Mouse (Mus musculus) erythroblast, embryonic 14.5 days (primary cell): ENCODE measurements around the gene Ano6. TPM values are rescaled to one million over a fixed set of nuclear protein-coding genes. Genes with fewer than 3 reads are reported as not detected.
"Not testable (repeated sequence)": the region's sequence is repeated elsewhere in the genome, so short reads cannot be mapped to it uniquely, and the experiment has no call there.

Experiments used
- H3K27me3 ChIP-seq: 2 replicates; pipeline ENCODE4 v1.6.1; 2012; ENCODE audit warnings: inconsistent platforms; ENCODE audit not compliant: control insufficient read depth
- H3K36me3 ChIP-seq: 2 replicates; pipeline ENCODE4 v1.6.1; 2012; ENCODE audit warnings: mild to moderate bottlenecking, inconsistent platforms; ENCODE audit not compliant: control insufficient read depth
- H3K4me1 ChIP-seq: 2 replicates; pipeline ENCODE4 v1.6.1; 2012; ENCODE audit warnings: inconsistent platforms; ENCODE audit not compliant: control insufficient read depth
- H3K4me3 ChIP-seq: replicated peaks from 2 replicates; pipeline ENCODE3; 2012; ENCODE audit warnings: moderate library complexity, mild to moderate bottlenecking, inconsistent platforms
- H3K9me3 ChIP-seq: 2 replicates; pipeline ENCODE4 v1.6.1; 2012; ENCODE audit warnings: low read length, inconsistent platforms, mixed read lengths; ENCODE audit not compliant: control insufficient read depth
- GATA1 ChIP-seq: IDR thresholded peaks from 2 replicates; pipeline ENCODE4 v1.6.1; 2012; ENCODE audit warnings: low read length, inconsistent platforms, mixed read lengths
- TAL1 ChIP-seq: IDR thresholded peaks from 3 replicates; pipeline ENCODE4 v1.6.1; 2012; ENCODE audit warnings: low read length, inconsistent platforms, mixed read lengths
- polyA plus RNA-seq: library from polyadenylated mRNA; stranded (reverse); fragments of >175 nt; gene quantifications from 2 replicates; pipeline ENCODE4 v1.2.3, GENCODE M21; 2012

Gene Ano6
- polyA plus RNA-seq, 1 experiment: 0.32 TPM

GRCm38 (mm10) chr15:95817501-95817900, 26.9 kb downstream of the Ano6 start:
- Histone ChIP-seq H3K36me3 (no peaks in the 10 kb centered on the region), H3K27me3 (no peaks in the 10 kb centered on the region), H3K9me3 (peaks cover 5% of the 10 kb centered on the region; the same call in 1 of the 2 replicates), H3K4me3 (no peak overlapping the region), H3K4me1 (peaks cover 2% of the 10 kb centered on the region; the same call in 1 of the 2 replicates)
- TF ChIP-seq TAL1 (no peak), GATA1 (no peak)

- Histone ChIP-seq H3K27me3 (no peaks in the 10 kb centered on the region), H3K9me3 (no peaks in the 10 kb centered on the region), H3K4me1 (peaks cover 2% of the 10 kb centered on the region; the same call in 1 of the 2 replicates), H3K4me3 (no peak overlapping the region), H3K36me3 (no peaks in the 10 kb centered on the region)
- TF ChIP-seq GATA1 (no peak), TAL1 (no peak)
Observed at GRCm38 (mm10) chr15:95819249-95820035, 28.8 kb downstream of the Ano6 start.

- peaks cover 2% of the 10 kb centered on the region; the same call in 1 of the 2 replicates for H3K4me1 ChIP-seq
- no peaks in the 10 kb centered on the region for H3K9me3 ChIP-seq
- H3K4me3 ChIP-seq: no peak overlapping the region
- no peaks in the 10 kb centered on the region for H3K27me3 ChIP-seq
- H3K36me3 ChIP-seq: no peaks in the 10 kb centered on the region
- TF ChIP-seq TAL1: no peak
- TF ChIP-seq GATA1: no peak
Observed at GRCm38 (mm10) chr15:95820142-95820541, 29.5 kb downstream of the Ano6 start.

- TF ChIP-seq TAL1 (no peak), GATA1 (no peak)
- H3K4me1 ChIP-seq: peaks cover 2% of the 10 kb centered on the region; the same call in 1 of the 2 replicates
- H3K4me3 ChIP-seq: no peak overlapping the region
- no peaks in the 10 kb centered on the region for H3K9me3 ChIP-seq
- H3K27me3 ChIP-seq: no peaks in the 10 kb centered on the region
- H3K36me3 ChIP-seq: no peaks in the 10 kb centered on the region
Observed at GRCm38 (mm10) chr15:95820678-95821077, 30.0 kb downstream of the Ano6 start.

GRCm38 (mm10) chr15:95822099-95822498, 31.5 kb downstream of the Ano6 start:
- TF ChIP-seq GATA1 (no peak), TAL1 (no peak)
- no peaks in the 10 kb centered on the region for H3K36me3 ChIP-seq
- H3K9me3 ChIP-seq: no peaks in the 10 kb centered on the region
- H3K4me1 ChIP-seq: peaks cover 2% of the 10 kb centered on the region; the same call in 1 of the 2 replicates
- no peaks in the 10 kb centered on the region for H3K27me3 ChIP-seq
- no peak overlapping the region for H3K4me3 ChIP-seq

DNA sequence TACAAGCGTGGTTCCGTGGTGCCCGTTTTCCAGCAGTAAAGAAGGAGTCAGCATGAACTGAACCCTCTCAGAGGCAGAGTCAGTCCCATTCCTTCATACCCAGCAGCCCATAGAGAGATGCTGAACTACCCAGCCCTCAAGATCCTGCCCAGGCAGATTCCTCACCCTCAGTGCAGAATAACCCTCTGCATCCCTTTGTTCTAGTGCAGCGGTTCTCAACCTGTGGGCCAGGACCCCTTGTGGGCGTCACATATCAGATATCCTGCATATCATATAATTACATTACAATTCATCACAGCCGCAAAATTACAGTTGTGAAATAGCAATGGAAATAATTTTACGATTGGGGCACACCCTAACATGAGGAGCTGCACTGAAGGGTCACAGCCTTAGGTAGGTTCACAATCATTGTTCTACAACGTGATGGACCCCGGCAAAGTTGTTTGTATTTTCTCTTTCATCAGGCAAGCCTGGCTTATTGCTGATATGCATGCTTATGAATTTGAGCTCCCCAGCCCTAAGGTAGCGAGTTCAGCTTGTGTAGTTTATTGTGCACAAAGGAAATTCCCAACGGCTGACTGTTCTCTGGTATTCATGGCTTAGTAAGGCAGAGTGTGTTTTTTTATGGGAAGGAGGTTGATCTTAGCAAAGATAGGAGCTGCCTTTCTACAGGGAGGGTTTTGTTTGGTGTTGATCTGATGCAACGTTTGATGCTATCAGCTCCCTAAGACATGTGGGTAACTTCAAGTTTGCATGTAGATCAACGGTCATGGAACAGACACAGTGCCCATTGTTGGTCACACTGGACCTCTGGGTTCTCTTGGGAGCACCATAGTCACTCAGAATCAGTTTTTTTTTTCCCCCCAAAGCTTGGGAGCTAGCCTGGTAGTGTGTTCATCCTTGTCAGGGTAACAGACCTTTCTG, 33.0 kb downstream of the Ano6 start:
- Histone ChIP-seq H3K36me3 (no peaks in the 10 kb centered on the region), H3K4me1 (peaks cover 2% of the 10 kb centered on the region; the same call in 1 of the 2 replicates)

GRCm38 (mm10) chr15:95826516-95826915, 35.9 kb downstream of the Ano6 start:
- Histone ChIP-seq H3K4me1 (no peaks in the 10 kb centered on the region), H3K4me3 (no peak overlapping the region), H3K9me3 (no peaks in the 10 kb centered on the region), H3K36me3 (no peaks in the 10 kb centered on the region), H3K27me3 (no peaks in the 10 kb centered on the region)
- TF ChIP-seq GATA1 (no peak), TAL1 (no peak)

More for the DNA sequence above, 33.0 kb downstream of the Ano6 start:
- Histone ChIP-seq H3K27me3 (no peaks in the 10 kb centered on the region), H3K4me3 (no peak overlapping the region), H3K9me3 (no peaks in the 10 kb centered on the region)
- TF ChIP-seq GATA1: no peak
- no peak for TF ChIP-seq TAL1

GRCm38 (mm10) chr15:95827465-95827971, 36.9 kb downstream of the Ano6 start:
- no peaks in the 10 kb centered on the region for H3K4me1 ChIP-seq
- no peak overlapping the region for H3K4me3 ChIP-seq
- no peaks in the 10 kb centered on the region for H3K36me3 ChIP-seq
- TF ChIP-seq TAL1 (no peak), GATA1 (no peak)
- no peaks in the 10 kb centered on the region for H3K9me3 ChIP-seq
- no peaks in the 10 kb centered on the region for H3K27me3 ChIP-seq

GRCm38 (mm10) chr15:95828018-95828646, 37.5 kb downstream of the Ano6 start:
- not testable (repeated sequence) for H3K9me3 ChIP-seq, H3K4me1 ChIP-seq, H3K4me3 ChIP-seq, H3K27me3 ChIP-seq, H3K36me3 ChIP-seq
